Mouse (Mus musculus) left cerebral cortex, adult 18-20 months (tissue): ENCODE results near the gene Dcun1d4. TPM values are rescaled to one million over a fixed set of nuclear protein-coding genes. Genes with fewer than 3 reads are reported as not detected.

Experiments used
- DNase-seq, 2 experiments: peaks; one replicate each; pipeline ENCODE4 v3.0.0; 2021 to 2022; ENCODE audit warnings: low spot score in 2 of 2, mixed read lengths in 1 of 2
- total RNA-seq, 2 experiments: library from RNA; stranded (reverse); gene quantifications; 2 replicates each; pipeline ENCODE4 v1.2.3; 2021

Dcun1d4 gene
- total RNA-seq, 2 experiments from 2014 or later, result 132 to 133 TPM

GRCm38 (mm10) chr5:73585212-73586115, 104.7 kb downstream of the Dcun1d4 start:
- DNase-seq, result no peak

- DNase-seq, result no peak
Measured at GRCm38 (mm10) chr5:73586597-73586996, 105.8 kb downstream of the Dcun1d4 start.

GRCm38 (mm10) chr5:73587119-73587518, 106.3 kb downstream of the Dcun1d4 start:
- DNase-seq, result no peak

GRCm38 (mm10) chr5:73598943-73599695, 118.3 kb downstream of the Dcun1d4 start:
- no peak for DNase-seq

- no peak for DNase-seq
Measured at GRCm38 (mm10) chr5:73599991-73600390, 119.2 kb downstream of the Dcun1d4 start.

- peak in 1 of 2 experiments; percentile 3 for DNase-seq
Measured at GRCm38 (mm10) chr5:73601361-73601763, 120.6 kb downstream of the Dcun1d4 start.

- no peak for DNase-seq
Measured at GRCm38 (mm10) chr5:73602865-73603264, 122.1 kb downstream of the Dcun1d4 start.

- DNase-seq, result peak in 1 of 2 experiments; percentile 10
Measured at GRCm38 (mm10) chr5:73604542-73604941, 123.7 kb downstream of the Dcun1d4 start.

- DNase-seq, result no peak
Measured at GRCm38 (mm10) chr5:73604964-73605363, 124.2 kb downstream of the Dcun1d4 start.

Other genes starting within 250 kb of the Dcun1d4 start
- 10 to 100 TPM; 54.2 to 57.5 TPM for gene Fryl, start 224.4 kb upstream of the Dcun1d4 start, total RNA-seq
- gene Ociad1, start 188.2 kb upstream of the Dcun1d4 start, total RNA-seq, result 100 to 1,000 TPM; 465 to 497 TPM
- 100 to 1,000 TPM; 113 to 133 TPM for gene Ociad2, start 140.0 kb upstream of the Dcun1d4 start, total RNA-seq
- gene Cwh43, start 74.9 kb upstream of the Dcun1d4 start, total RNA-seq, result 1 to 10 TPM; 1.3 to 2.1 TPM
- gene Lrrc66, start 151.5 kb downstream of the Dcun1d4 start, total RNA-seq, result not detected
- 10 to 100 TPM; 40.2 to 43.2 TPM for gene Sgcb, start 166.8 kb downstream of the Dcun1d4 start, total RNA-seq
- under 1 TPM in 1 of 2 experiments, not detected in 1; 0.51 TPM for gene Spata18, start 170.4 kb downstream of the Dcun1d4 start, total RNA-seq